Mouse (Mus musculus) thymus, postnatal 0 days (tissue): ENCODE data around the gene Pkn1. TPM values are rescaled to one million over a fixed set of nuclear protein-coding genes. Genes with fewer than 3 reads are reported as not detected.

ENCODE experiments used
- microRNA-seq: library from miRNA; unstranded; fragments of <30 nt; microRNA quantifications from one replicate; pipeline ENCODE4, GENCODE M21; 2016; ENCODE audit warnings: borderline number of aligned reads
- polyA plus RNA-seq: library from polyadenylated mRNA; unstranded; fragments of >200 nt; fragmentation: Nextera tagmentation; extraction: Ambion mirVana; gene quantifications from 2 replicates; pipeline ENCODE4 v1.2.1, GENCODE M21; 2015

Gene Pkn1
- polyA plus RNA-seq, 1 experiment from 2014 or later = 44.8 TPM

Small RNA genes within 50 kb of the gene (microRNA-seq; reads per million reads assigned to microRNA genes)
- gene Mir1668 = not detected

Other genes with a start within 250 kb of the Pkn1 start
- 69.1 and 77.9 TPM in 2 replicates for gene Scoc, start 240.8 kb downstream of the Pkn1 start, polyA plus RNA-seq
- not detected in 2 replicates for gene Olfr370, start 163.4 kb downstream of the Pkn1 start, polyA plus RNA-seq
- gene Ndufb7, start 132.5 kb downstream of the Pkn1 start, polyA plus RNA-seq = 503 and 517 TPM in 2 replicates
- gene Tecr, start 91.2 kb downstream of the Pkn1 start, polyA plus RNA-seq = 315 and 341 TPM in 2 replicates
- gene Dnajb1, start 91.0 kb downstream of the Pkn1 start, polyA plus RNA-seq = 71.2 and 92.9 TPM in 2 replicates
- gene Gipc1, start 46.5 kb downstream of the Pkn1 start, polyA plus RNA-seq = 89.3 and 90.6 TPM in 2 replicates
- gene Ptger1, start 32.5 kb downstream of the Pkn1 start, polyA plus RNA-seq = 0.42 and 0.82 TPM in 2 replicates
- 325 and 328 TPM in 2 replicates for gene Ddx39, start 16.0 kb upstream of the Pkn1 start, polyA plus RNA-seq
- 71.6 and 74.7 TPM in 2 replicates for gene Adgre5, start 42.1 kb upstream of the Pkn1 start, polyA plus RNA-seq
- gene Adgrl1, start 200.9 kb upstream of the Pkn1 start, polyA plus RNA-seq = 7.8 and 14.3 TPM in 2 replicates